Comparison of ENCODE assay signal across 8 mouse cellular contexts in genomic region chr11:101442760-101443159, GRCm38 (mm10). TPM values are rescaled to one million over a fixed set of nuclear protein-coding genes. Genes with fewer than 3 reads are reported as not detected.
DNase-seq lines count a peak whose midpoint lies in the region; ATAC-seq and TF ChIP-seq lines count a peak whose summit lies in the region.

No protein-coding gene starts in this region.

- under 1% methylated on average over 14 of the region's 14 CpGs for WGBS in heart, embryonic 12.5 days
- 3% methylated on average over 14 of the region's 14 CpGs for WGBS in forebrain, embryonic 14.5 days
- WGBS in liver, postnatal 0 days (ENCODE audit: insufficient replicate concordance): 2% methylated on average over 14 of the region's 14 CpGs

- H3K9ac ChIP-seq in heart, embryonic 12.5 days: peak overlapping the region; percentile 97
- peak overlapping the region; percentile 91 for H3K9ac ChIP-seq in forebrain, embryonic 14.5 days (ENCODE audit: low read length)
- H3K9ac ChIP-seq in liver, postnatal 0 days (replicated peaks): peak overlapping the region; percentile 85

- H3K27ac ChIP-seq in heart, embryonic 12.5 days (ENCODE audit: poor library complexity, severe bottlenecking): peak overlapping the region; percentile 94
- peak overlapping the region; percentile 85 for H3K27ac ChIP-seq in forebrain, embryonic 14.5 days (ENCODE audit: low read depth, low read length)
- peak overlapping the region; percentile 84 for H3K27ac ChIP-seq in liver, postnatal 0 days (ENCODE audit: low read depth)

- peak overlapping the region; percentile 90 for H3K4me3 ChIP-seq in heart, embryonic 12.5 days
- peak overlapping the region; percentile 79 for H3K4me3 ChIP-seq in forebrain, embryonic 14.5 days (ENCODE audit: low read depth, low read length)
- H3K4me3 ChIP-seq in liver, postnatal 0 days (ENCODE audit: low read depth, low read length): peak overlapping the region; percentile 67

- DNase-seq in heart, adult 11 months: no peak
- DNase-seq in CD4-positive helper T cell, adult 2 months (ENCODE audit: low read depth, low spot score): peak; percentile 56
- no peak for DNase-seq in forebrain, embryonic 14.5 days (ENCODE audit: low spot score)
- no peak for DNase-seq in liver, postnatal 0 days
- no peak for DNase-seq in right cerebral cortex, postnatal 14 days
- DNase-seq in layer of hippocampus, postnatal 14 days (ENCODE audit: low spot score in 2 of 2): no peak
- no peak for DNase-seq in ovary, postnatal 36 days (ENCODE audit: low spot score)

- ATAC-seq in heart, embryonic 12.5 days (ENCODE audit: insufficient number of reproducible peaks, low FRiP score): no peak
- ATAC-seq in forebrain, embryonic 14.5 days: 0 out of 2 replicates have a peak, but pooled peaks have one; percentile 0
- ATAC-seq in liver, postnatal 0 days: peak; percentile 0; the same call in 1 of the 2 replicates

- no peak for TF ChIP-seq EP300 in liver, postnatal 0 days (IDR thresholded peaks at IDR 0.05; ENCODE audit: low read depth)

- peaks cover 22% of the 10 kb centered on the region for H3K4me1 ChIP-seq in heart, embryonic 12.5 days (replicated peaks)
- peaks cover 4% of the 10 kb centered on the region; the same call in 1 of the 2 replicates for H3K4me1 ChIP-seq in forebrain, embryonic 14.5 days (ENCODE audit: control insufficient read depth, insufficient read depth, low read length)
- peaks cover 19% of the 10 kb centered on the region for H3K4me1 ChIP-seq in liver, postnatal 0 days (ENCODE audit: insufficient read depth)

- no peak for TF ChIP-seq CTCF in liver, postnatal 0 days (IDR thresholded peaks at IDR 0.05; ENCODE audit: low read depth)

- no peaks in the 10 kb centered on the region for H3K27me3 ChIP-seq in heart, embryonic 12.5 days (replicated peaks)
- no peaks in the 10 kb centered on the region for H3K27me3 ChIP-seq in forebrain, embryonic 14.5 days (replicated peaks; ENCODE audit: control insufficient read depth, insufficient read depth, low read length)
- H3K27me3 ChIP-seq in liver, postnatal 0 days (ENCODE audit: insufficient read depth, low read length): no peaks in the 10 kb centered on the region

- H3K36me3 ChIP-seq in heart, embryonic 12.5 days: peaks cover 31% of the 10 kb centered on the region
- peaks cover 28% of the 10 kb centered on the region for H3K36me3 ChIP-seq in forebrain, embryonic 14.5 days (ENCODE audit: control insufficient read depth, insufficient read depth, low read length)
- H3K36me3 ChIP-seq in liver, postnatal 0 days (replicated peaks; ENCODE audit: insufficient read depth, low read length): peaks cover 20% of the 10 kb centered on the region

- H3K4me2 ChIP-seq in heart, embryonic 12.5 days: peak overlapping the region; percentile 98
- peak overlapping the region; percentile 62 for H3K4me2 ChIP-seq in forebrain, embryonic 14.5 days (ENCODE audit: low read length)
- peak overlapping the region; percentile 83 for H3K4me2 ChIP-seq in liver, postnatal 0 days (ENCODE audit: low read depth, low read length)

- no peaks in the 10 kb centered on the region for H3K9me3 ChIP-seq in heart, embryonic 12.5 days (replicated peaks)
- H3K9me3 ChIP-seq in forebrain, embryonic 14.5 days (replicated peaks; ENCODE audit: control insufficient read depth, low read length): no peaks in the 10 kb centered on the region
- no peaks in the 10 kb centered on the region for H3K9me3 ChIP-seq in liver, postnatal 0 days (ENCODE audit: low read length)

RNA-seq across cellular contexts. Expression of gene Rpl27, which starts 0.7 kb away (rescaled TPM):
- 247 and 258 TPM in 2 replicates for polyA plus RNA-seq in heart, embryonic 12.5 days (2016; fragmentation: Nextera tagmentation; extraction: Ambion mirVana)
- polyA plus RNA-seq in forebrain, embryonic 14.5 days (2014; fragmentation: Nextera tagmentation; extraction: Ambion mirVana): 281 and 371 TPM in 2 replicates
- polyA plus RNA-seq in liver, postnatal 0 days (2015; fragmentation: Nextera tagmentation; extraction: Ambion mirVana): 205 and 213 TPM in 2 replicates
- total RNA-seq in layer of hippocampus, postnatal 14 days (2021): 10 to 100 TPM; 45.9 to 49.9 TPM

RNA-seq across cellular contexts. Expression of gene Ifi35, which starts 5.4 kb away (rescaled TPM):
- 11.5 and 12.3 TPM in 2 replicates for polyA plus RNA-seq in heart, embryonic 12.5 days (2016; fragmentation: Nextera tagmentation; extraction: Ambion mirVana)
- polyA plus RNA-seq in forebrain, embryonic 14.5 days (2014; fragmentation: Nextera tagmentation; extraction: Ambion mirVana): 2.7 and 3.4 TPM in 2 replicates
- polyA plus RNA-seq in liver, postnatal 0 days (2015; fragmentation: Nextera tagmentation; extraction: Ambion mirVana): 27.2 and 28.2 TPM in 2 replicates
- 1 to 10 TPM; 2.6 to 3.1 TPM for total RNA-seq in layer of hippocampus, postnatal 14 days (2021)

RNA-seq across cellular contexts. Expression of gene Ptges3l, which starts 17.6 kb away (rescaled TPM):
- polyA plus RNA-seq in heart, embryonic 12.5 days (2016; fragmentation: Nextera tagmentation; extraction: Ambion mirVana): 80.3 and 80.5 TPM in 2 replicates
- 1.2 TPM in 2 replicates for polyA plus RNA-seq in forebrain, embryonic 14.5 days (2014; fragmentation: Nextera tagmentation; extraction: Ambion mirVana)
- polyA plus RNA-seq in liver, postnatal 0 days (2015; fragmentation: Nextera tagmentation; extraction: Ambion mirVana): 0.65 and 1.0 TPM in 2 replicates
- 1 to 10 TPM; 3.2 to 4.8 TPM for total RNA-seq in layer of hippocampus, postnatal 14 days (2021)

RNA-seq across cellular contexts. Expression of gene Rundc1, which starts 17.9 kb away (rescaled TPM):
- polyA plus RNA-seq in heart, embryonic 12.5 days (2016; fragmentation: Nextera tagmentation; extraction: Ambion mirVana): 17.3 and 17.4 TPM in 2 replicates
- 14.7 and 21.2 TPM in 2 replicates for polyA plus RNA-seq in forebrain, embryonic 14.5 days (2014; fragmentation: Nextera tagmentation; extraction: Ambion mirVana)
- polyA plus RNA-seq in liver, postnatal 0 days (2015; fragmentation: Nextera tagmentation; extraction: Ambion mirVana): 4.3 and 4.4 TPM in 2 replicates
- total RNA-seq in layer of hippocampus, postnatal 14 days (2021): 10 to 100 TPM; 29.7 to 30.1 TPM

RNA-seq across cellular contexts. Expression of gene Gm27029, which starts 18.2 kb away (rescaled TPM):
- polyA plus RNA-seq in heart, embryonic 12.5 days (2016; fragmentation: Nextera tagmentation; extraction: Ambion mirVana): 6.7 and 14.0 TPM in 2 replicates
- polyA plus RNA-seq in forebrain, embryonic 14.5 days (2014; fragmentation: Nextera tagmentation; extraction: Ambion mirVana): 6.8 and 7.3 TPM in 2 replicates
- 0.49 and 1.5 TPM in 2 replicates for polyA plus RNA-seq in liver, postnatal 0 days (2015; fragmentation: Nextera tagmentation; extraction: Ambion mirVana)
- 1 to 10 TPM; 4.8 to 5.7 TPM for total RNA-seq in layer of hippocampus, postnatal 14 days (2021)

Comparison
In these comparisons a context has a peak if more than half of its experiments do, and no peak if none do; other contexts are left out.
1. RNA of gene Ptges3l, which starts 17.6 kb away (polyA plus RNA-seq): 80.3 to 80.5 TPM in heart, embryonic 12.5 days; 1.2 TPM in forebrain, embryonic 14.5 days and 0.65 to 1.0 TPM in liver, postnatal 0 days; every median in the first group is over 10 times any median in the second.
2. Peak in every context shown above with its lines, with median percentiles within 50 percentile points of each other: H3K27ac ChIP-seq, H3K4me2 ChIP-seq, H3K4me3 ChIP-seq and H3K9ac ChIP-seq.